Mouse (Mus musculus): ENCODE data around the gene Parp6.
A peak's percentile ranks its signal among the peaks of the same experiment; 100 is the strongest.

Parp6 gene

GRCm38 (mm10) chr9:59655958-59656634, 39.0 kb downstream of the Parp6 start, which contains the start of gene Pkm:
Gene Pkm (plus strand): TSS chr9:59656368.
- peak; percentile 100 for DNase-seq (ENCODE audit: low read depth, low spot score)

DNA sequence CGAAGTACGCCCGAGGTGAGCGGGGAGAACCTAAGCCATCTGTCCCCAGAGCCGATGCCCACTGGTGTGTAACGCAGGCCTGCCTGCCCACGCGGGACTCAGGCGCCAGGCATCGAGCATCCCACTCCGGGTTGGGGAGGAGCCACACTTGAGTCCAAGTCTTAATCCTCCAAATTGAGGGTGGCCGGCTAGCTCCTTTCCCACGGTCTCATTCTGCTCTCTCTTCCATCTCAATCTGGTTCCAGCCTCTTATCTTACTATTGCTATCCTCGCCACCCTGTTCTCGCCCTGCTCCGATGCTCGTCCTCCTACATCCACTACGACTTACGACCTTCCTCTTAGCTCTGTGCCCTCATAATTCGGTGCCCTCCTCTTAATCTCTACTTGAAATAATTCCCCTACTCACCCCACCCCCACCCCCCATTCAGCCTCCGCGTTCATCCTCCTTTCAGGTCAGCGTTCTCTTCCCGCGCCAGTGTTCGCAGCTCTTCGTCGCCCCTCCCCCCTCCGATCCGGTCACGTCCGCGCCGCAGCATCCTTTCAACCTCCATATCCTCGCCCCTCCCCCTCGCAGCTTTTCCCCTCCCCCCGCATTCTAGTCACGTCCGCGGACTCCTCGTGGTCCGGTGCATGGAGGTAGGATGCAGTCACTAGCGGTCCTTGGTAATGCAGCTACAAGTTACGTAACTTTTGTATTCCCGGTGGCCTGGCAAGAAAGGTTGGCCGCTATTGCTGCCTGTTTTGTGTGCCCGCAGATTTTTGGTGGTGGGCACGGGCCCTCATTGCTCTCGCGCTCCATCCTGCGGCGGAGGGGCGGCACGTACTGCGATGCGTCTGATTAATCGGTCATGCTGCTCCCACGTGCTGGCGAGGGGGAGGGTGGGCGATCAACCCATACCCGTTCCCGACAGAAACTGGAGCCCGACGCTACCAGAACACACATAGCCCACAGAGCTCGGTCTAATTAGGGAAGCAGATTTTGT, 39.8 kb downstream of the Parp6 start:
- peak; percentile 94 for DNase-seq (ENCODE audit: low read depth, low spot score)

DNA sequence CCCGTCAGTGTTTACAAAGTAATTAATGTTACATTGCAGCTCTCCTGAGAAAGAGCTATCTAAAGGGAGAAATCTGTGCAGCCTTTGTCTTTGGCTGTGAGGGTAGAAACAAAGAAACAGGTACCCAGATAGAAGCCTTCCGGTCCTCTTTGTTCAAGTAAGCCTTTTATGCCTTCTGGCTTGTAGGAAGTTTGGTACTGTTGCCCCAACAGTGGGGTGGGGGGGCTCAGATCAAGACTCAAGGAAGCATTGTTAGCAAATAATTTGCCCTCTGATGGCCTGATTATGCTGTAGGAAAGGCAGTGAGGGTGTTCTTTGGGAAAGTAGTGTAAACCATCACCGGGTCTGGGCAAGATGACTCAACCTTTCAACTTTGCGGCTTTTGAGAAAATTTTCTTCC, 41.1 kb downstream of the Parp6 start:
- DNase-seq (ENCODE audit: low read depth, low spot score), result peak; percentile 63

- peak; percentile 97 for DNase-seq (ENCODE audit: low read depth, low spot score)
Observed at GRCm38 (mm10) chr9:59659036-59660026, 42.2 kb downstream of the Parp6 start.

GRCm38 (mm10) chr9:59660421-59660820, 43.3 kb downstream of the Parp6 start:
- peak; percentile 6 for DNase-seq (ENCODE audit: low read depth, low spot score)

DNA sequence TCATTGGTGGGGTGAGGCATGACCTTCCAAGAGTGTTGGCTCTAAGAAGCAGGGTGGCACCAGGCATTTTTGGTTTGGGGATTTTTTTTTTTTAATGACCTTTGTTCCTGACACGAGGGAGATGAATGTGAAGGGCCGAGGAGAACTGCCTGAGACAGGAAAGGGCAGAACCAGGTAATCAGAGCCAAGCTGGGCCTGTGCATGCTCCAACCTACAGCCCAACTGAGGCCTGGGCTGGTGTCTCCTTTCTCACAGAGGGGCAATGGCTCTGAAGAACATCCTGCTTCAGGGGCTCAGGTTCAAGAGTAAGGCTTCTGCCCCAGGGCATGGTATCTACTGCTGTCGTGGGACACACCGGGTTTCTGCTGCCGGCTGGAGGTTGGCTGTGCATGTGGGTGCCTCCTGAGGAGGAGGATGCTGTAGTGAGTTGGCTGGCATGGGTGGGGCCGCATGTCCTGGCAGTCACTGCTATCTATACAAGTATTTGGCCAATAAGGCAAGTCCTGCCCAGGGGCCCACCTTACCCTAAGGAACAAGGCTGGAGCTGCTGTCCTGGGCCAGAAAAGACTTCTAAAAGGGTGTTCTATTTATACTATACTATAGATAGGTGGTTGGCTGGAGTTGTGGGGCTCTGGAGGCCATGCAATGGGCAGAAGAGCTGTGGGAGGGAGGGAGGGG, 44.4 kb downstream of the Parp6 start:
- DNase-seq (ENCODE audit: low read depth, low spot score), result no peak

GRCm38 (mm10) chr9:59663226-59663625, 46.1 kb downstream of the Parp6 start:
- DNase-seq (ENCODE audit: low read depth, low spot score), result no peak

DNA sequence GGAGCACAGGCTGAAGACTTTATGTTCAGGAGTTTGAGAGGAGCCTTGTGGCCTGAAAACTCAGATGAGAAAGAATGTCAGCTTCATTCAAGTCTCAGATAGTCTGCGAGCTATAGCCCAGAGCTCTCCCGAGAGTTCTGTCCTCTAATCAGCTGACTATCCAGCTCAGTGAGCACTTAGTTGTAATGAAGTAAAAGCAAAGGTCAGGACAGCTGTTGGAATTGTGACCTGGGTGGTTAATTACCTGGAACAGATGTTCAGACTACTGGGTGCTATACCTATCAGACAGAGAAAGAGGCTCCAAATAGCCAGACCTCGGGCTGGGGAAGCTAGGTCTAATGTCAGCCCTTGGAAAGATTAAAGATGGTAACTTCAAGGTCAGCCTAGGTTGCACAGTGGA, 46.9 kb downstream of the Parp6 start:
- DNase-seq (ENCODE audit: low read depth, low spot score), result peak; percentile 16

DNA sequence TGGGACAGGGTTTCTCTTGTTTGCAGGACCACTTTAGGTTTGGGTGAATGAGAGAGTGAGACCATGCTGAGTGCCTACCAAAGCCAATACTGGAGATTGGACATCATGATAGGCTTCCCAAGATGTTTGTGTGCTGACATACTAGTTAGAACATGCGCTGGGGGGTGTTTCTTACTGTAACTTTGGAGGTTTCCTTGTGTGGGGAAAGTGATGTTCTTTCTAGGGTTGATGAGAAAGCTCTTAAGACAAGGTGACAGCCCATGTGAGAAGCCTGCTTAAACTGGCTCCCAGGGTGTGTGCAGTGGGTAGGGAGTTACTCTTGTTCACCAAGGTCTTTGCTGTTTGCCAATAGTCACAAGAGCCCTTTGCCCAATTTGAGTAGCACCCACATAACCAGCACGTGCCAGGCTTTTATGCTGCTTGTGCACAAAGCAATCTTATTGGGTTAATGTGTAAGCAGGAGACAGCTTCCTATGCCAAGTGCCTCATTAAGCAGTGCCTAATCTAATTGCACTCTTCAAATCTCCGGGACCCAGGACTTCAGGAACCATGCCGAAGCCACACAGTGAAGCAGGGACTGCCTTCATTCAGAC, 47.7 kb downstream of the Parp6 start:
- peak; percentile 13 for DNase-seq (ENCODE audit: low read depth, low spot score)

- no peak for DNase-seq (ENCODE audit: low read depth, low spot score)
Observed at GRCm38 (mm10) chr9:59666016-59666415, 48.9 kb downstream of the Parp6 start.

- no peak for DNase-seq (ENCODE audit: low read depth, low spot score)
Observed at GRCm38 (mm10) chr9:59666813-59667212, 49.7 kb downstream of the Parp6 start.

DNA sequence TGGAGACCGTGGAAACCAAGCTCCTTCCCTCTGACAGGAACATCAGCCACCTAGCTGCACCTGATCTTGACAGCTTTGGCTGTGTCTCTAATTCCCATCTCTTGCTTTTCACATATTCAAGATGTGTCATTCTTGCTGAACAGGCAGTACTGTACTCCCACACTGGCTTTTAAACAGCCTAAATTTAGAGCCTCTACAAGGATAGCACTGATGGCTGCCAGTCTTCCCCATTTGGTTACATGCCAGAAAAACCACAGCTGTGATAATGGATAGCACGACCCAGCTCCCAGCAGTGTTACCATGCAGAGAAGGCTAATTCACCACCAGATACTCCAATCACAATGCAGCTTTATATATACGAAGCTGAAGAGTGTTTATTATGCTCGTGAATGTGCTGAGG, 50.2 kb downstream of the Parp6 start:
- no peak for DNase-seq (ENCODE audit: low read depth, low spot score)

DNA sequence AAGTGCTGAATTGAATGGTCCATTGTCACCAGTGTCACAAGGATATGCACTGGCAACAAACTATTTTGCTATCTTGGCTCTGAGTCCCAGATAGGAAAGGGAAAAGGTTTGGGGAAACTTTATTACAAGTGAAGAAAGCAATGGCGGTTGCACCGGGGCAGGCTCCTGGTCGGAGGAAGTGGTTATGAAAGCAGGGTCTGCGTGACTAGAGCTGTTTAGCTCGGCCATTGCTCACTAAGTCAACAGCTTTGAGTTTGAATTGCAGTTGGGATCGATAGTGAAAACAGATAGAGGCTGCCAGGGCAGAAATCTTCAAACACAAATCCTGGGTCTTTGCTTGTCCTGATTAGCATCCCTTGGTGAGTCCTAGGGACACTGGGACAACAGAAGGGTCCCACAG, 50.8 kb downstream of the Parp6 start:
- peak; percentile 7 for DNase-seq (ENCODE audit: low read depth, low spot score)

DNA sequence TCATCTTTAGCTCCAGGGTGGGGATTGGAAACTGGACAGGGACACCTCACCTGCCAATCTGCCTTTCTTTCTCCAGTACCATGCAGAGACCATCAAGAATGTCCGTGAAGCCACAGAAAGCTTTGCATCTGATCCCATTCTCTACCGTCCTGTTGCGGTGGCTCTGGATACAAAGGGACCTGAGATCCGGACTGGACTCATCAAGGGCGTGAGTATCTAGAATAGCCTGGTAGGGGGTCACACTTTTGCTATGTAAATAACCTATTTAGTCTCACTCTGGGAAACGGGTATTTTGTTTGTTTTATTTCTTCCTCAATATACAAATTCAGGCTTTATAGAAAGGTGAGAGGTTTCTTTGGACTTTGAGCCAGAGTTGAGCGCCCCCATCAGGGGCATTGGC, 51.4 kb downstream of the Parp6 start:
- DNase-seq (ENCODE audit: low read depth, low spot score), result peak; percentile 50

DNA sequence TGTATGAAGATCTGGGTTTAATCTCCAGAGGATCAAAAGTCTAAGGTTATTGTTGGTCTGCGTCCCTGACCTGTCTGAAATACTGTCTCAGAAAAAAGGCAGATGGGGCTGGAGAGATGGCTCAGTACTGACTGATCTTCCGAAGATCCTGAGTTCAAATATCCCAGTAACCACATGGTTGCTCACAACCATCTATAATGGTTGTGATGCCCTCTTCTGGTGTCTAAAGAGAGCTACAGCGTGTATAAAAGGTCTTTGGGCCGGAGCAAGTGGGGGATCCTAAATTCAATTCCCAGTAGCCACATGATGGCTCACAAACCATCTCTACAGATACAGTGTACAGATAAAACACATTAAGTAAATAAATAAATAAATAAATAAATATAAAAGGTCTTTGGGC, 52.1 kb downstream of the Parp6 start:
- DNase-seq (ENCODE audit: low read depth, low spot score), result peak; percentile 60

GRCm38 (mm10) chr9:59672195-59672894, 55.3 kb downstream of the Parp6 start:
- DNase-seq (ENCODE audit: low read depth, low spot score), result no peak

DNA sequence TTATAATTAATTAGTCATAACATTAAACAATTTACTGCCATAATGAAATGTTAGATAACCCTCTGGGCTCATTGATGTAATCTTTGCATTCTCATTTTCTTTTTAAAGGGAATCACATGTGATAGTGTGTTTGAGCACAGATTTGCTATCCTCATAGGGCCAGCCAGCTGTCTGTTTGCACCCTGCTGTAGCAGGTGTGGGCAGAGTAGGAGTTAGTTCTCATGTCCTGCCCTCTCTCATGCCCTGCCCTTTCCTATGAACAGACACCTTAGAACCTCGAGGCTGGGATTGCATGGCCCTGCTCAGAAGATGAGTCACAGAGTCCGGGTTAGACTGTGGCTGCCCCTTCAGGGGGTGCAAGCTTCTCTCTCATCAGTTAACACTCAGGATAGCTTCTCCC, 56.3 kb downstream of the Parp6 start:
- DNase-seq (ENCODE audit: low read depth, low spot score), result no peak

- DNase-seq (ENCODE audit: low read depth, low spot score), result no peak
Observed at GRCm38 (mm10) chr9:59675598-59675997, 58.5 kb downstream of the Parp6 start.

DNA sequence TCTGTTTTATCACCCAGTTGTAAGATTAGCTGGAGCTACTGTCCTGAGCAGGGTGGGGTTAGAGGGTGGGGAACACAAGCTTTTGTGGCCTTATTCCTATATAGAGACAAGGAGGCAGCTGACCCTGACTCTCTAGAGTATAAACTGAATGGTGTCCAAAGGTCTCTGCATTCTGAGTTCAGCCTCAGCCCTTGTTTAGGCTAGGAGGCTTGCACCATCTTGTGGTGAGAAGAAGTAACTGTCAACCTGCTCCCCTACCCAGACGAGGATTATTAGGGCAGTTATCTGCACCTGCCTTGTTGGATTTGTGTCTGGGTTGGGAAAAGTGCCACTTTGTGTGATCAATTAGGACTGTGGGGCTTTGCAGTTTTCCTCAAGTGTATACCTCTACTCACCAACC, 61.2 kb downstream of the Parp6 start:
- peak; percentile 78 for DNase-seq (ENCODE audit: low read depth, low spot score)
